Mouse (Mus musculus): ENCODE measurements at regions not wholly inside any gene's neighbourhood (a gene's known extent, or its start where the extent isn't known, plus 50 kb on each side); places are given as distances from the start of the nearest gene placed in this dataset.

GRCm38 (mm10) chr15:67636155-67636554 is 1135.4 kb upstream of the Lrrc6 start:
- Histone ChIP-seq H3K27me3 (ENCODE audit: control insufficient read depth, insufficient read depth, low read length) (no peaks in the 10 kb centered on the region), H3K4me1 (ENCODE audit: control insufficient read depth, insufficient read depth) (no peaks in the 10 kb centered on the region), H3K9ac (replicated peaks; ENCODE audit: low read depth, low read length) (no peak overlapping the region), H3K4me3 (ENCODE audit: low read depth, low read length) (no peak overlapping the region), H3K4me2 (ENCODE audit: low read depth, low read length) (no peak overlapping the region), H3K9me3 (replicated peaks; ENCODE audit: control insufficient read depth, low read length) (no peaks in the 10 kb centered on the region), H3K36me3 (replicated peaks; ENCODE audit: control insufficient read depth, insufficient read depth, low read length) (no peaks in the 10 kb centered on the region), H3K27ac (ENCODE audit: low read depth) (no peak overlapping the region)
- no peak for TF ChIP-seq CTCF (IDR thresholded peaks at IDR 0.05; ENCODE audit: low read depth)
- TF ChIP-seq EP300 (IDR thresholded peaks at IDR 0.05; ENCODE audit: low read depth), result no peak
- 5% methylated on average over 1 of the region's 1 CpGs for WGBS
- no peak for DNase-seq (ENCODE audit: low spot score)
- ATAC-seq (ENCODE audit: insufficient read depth, low read depth), result no peak

DNA sequence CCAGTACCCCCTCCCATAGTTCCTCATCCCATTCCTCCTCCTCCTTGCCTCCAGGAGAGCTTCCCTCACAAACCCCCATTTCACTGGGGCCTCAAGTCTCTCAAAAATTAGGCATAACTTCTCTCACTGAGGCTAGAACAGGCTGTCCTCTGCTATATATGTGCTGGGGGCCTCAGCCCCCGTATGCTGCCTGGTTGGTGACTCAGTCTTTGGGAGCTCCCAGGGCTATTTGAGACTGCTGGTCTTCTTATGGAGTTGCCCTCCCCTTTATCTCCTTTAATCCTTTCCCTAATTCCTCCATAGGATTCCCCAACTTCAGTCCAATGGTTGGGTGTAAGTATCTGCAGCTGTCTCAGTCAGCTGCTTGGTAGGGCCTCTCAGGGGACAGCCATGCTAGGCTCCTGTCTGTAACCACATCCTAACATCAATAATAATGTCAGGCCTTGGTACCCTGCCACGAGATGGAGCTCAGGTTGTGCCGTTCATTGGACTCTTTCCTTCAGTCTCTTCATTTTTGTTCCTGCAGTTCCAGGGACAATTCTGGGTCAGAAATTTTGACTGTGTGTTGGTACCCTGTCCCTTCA is 1126.1 kb upstream of the Lrrc6 start:
- Histone ChIP-seq H3K4me1 (ENCODE audit: control insufficient read depth, insufficient read depth) (no peaks in the 10 kb centered on the region), H3K27me3 (ENCODE audit: control insufficient read depth, insufficient read depth, low read length) (no peaks in the 10 kb centered on the region), H3K9ac (replicated peaks; ENCODE audit: low read depth, low read length) (no peak overlapping the region), H3K9me3 (replicated peaks; ENCODE audit: control insufficient read depth, low read length) (0 out of 2 replicates have a peak, but pooled peaks cover 2% of the 10 kb centered on the region), H3K36me3 (replicated peaks; ENCODE audit: control insufficient read depth, insufficient read depth, low read length) (no peaks in the 10 kb centered on the region), H3K4me3 (ENCODE audit: low read depth, low read length) (no peak overlapping the region), H3K27ac (ENCODE audit: low read depth) (no peak overlapping the region), H3K4me2 (ENCODE audit: low read depth, low read length) (no peak overlapping the region)
- TF ChIP-seq EP300 (IDR thresholded peaks at IDR 0.05; ENCODE audit: low read depth), result no peak
- TF ChIP-seq CTCF (IDR thresholded peaks at IDR 0.05; ENCODE audit: low read depth), result no peak
- DNase-seq (ENCODE audit: low spot score) (no peak), ATAC-seq (ENCODE audit: insufficient read depth, low read depth) (no peak)
- 81% methylated on average over 3 of the region's 3 CpGs for WGBS

- DNase-seq (ENCODE audit: low spot score) (no peak), ATAC-seq (ENCODE audit: insufficient read depth, low read depth) (no peak)
- no peaks in the 10 kb centered on the region for H3K9me3 ChIP-seq (replicated peaks; ENCODE audit: control insufficient read depth, low read length)
- H3K27me3 ChIP-seq (ENCODE audit: control insufficient read depth, insufficient read depth, low read length), result no peaks in the 10 kb centered on the region
- H3K4me1 ChIP-seq (ENCODE audit: control insufficient read depth, insufficient read depth), result no peaks in the 10 kb centered on the region
- H3K4me2 ChIP-seq (ENCODE audit: low read depth, low read length), result no peak overlapping the region
- H3K9ac ChIP-seq (replicated peaks; ENCODE audit: low read depth, low read length), result no peak overlapping the region
- no peaks in the 10 kb centered on the region for H3K36me3 ChIP-seq (replicated peaks; ENCODE audit: control insufficient read depth, insufficient read depth, low read length)
- no peak for TF ChIP-seq CTCF (IDR thresholded peaks at IDR 0.05; ENCODE audit: low read depth)
- TF ChIP-seq EP300 (IDR thresholded peaks at IDR 0.05; ENCODE audit: low read depth), result no peak
- H3K27ac ChIP-seq (ENCODE audit: low read depth), result no peak overlapping the region
- H3K4me3 ChIP-seq (ENCODE audit: low read depth, low read length), result no peak overlapping the region
- 38% methylated on average over 3 of the region's 3 CpGs for WGBS
Observed at GRCm38 (mm10) chr15:67611896-67612295, 1111.2 kb upstream of the Lrrc6 start.

DNA sequence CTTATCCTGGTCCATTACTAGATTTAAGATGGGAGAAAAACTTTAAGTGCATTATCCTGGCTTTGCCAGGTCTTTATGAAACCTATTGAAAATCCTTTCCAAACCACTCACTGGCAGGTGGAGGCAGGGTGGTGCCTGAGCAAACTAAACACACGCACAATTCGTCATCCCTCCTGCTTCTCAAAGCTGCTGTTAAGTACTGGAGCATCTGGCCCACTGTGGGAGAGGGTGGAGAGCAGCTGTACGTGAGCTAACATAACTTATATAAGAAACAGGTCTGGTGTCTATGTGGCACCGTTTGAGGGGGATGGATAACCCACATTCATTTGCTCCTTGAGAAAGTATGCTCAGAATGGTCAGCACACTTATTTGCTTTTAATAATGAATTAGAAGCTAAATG is 1097.7 kb upstream of the Lrrc6 start:
- H3K27ac ChIP-seq (ENCODE audit: low read depth), result no peak overlapping the region
- TF ChIP-seq CTCF (IDR thresholded peaks at IDR 0.05; ENCODE audit: low read depth) (no peak), EP300 (IDR thresholded peaks at IDR 0.05; ENCODE audit: low read depth) (no peak)
- H3K4me2 ChIP-seq (ENCODE audit: low read depth, low read length), result no peak overlapping the region
- ATAC-seq (ENCODE audit: insufficient read depth, low read depth) (no peak), DNase-seq (ENCODE audit: low spot score) (no peak)
- H3K9ac ChIP-seq (replicated peaks; ENCODE audit: low read depth, low read length), result no peak overlapping the region
- no peaks in the 10 kb centered on the region for H3K27me3 ChIP-seq (ENCODE audit: control insufficient read depth, insufficient read depth, low read length)
- WGBS, result 78% methylated on average over 4 of the region's 4 CpGs
- no peaks in the 10 kb centered on the region for H3K9me3 ChIP-seq (replicated peaks; ENCODE audit: control insufficient read depth, low read length)
- no peaks in the 10 kb centered on the region for H3K36me3 ChIP-seq (replicated peaks; ENCODE audit: control insufficient read depth, insufficient read depth, low read length)
- H3K4me3 ChIP-seq (ENCODE audit: low read depth, low read length), result no peak overlapping the region
- no peaks in the 10 kb centered on the region for H3K4me1 ChIP-seq (ENCODE audit: control insufficient read depth, insufficient read depth)

GRCm38 (mm10) chr15:67576581-67576980 is 1075.9 kb upstream of the Lrrc6 start:
- 72% methylated on average over 1 of the region's 1 CpGs for WGBS
- Histone ChIP-seq H3K9ac (replicated peaks; ENCODE audit: low read depth, low read length) (no peak overlapping the region), H3K9me3 (replicated peaks; ENCODE audit: control insufficient read depth, low read length) (no peaks in the 10 kb centered on the region), H3K4me1 (ENCODE audit: control insufficient read depth, insufficient read depth) (no peaks in the 10 kb centered on the region), H3K27ac (ENCODE audit: low read depth) (no peak overlapping the region), H3K36me3 (replicated peaks; ENCODE audit: control insufficient read depth, insufficient read depth, low read length) (no peaks in the 10 kb centered on the region), H3K4me2 (ENCODE audit: low read depth, low read length) (no peak overlapping the region), H3K27me3 (ENCODE audit: control insufficient read depth, insufficient read depth, low read length) (no peaks in the 10 kb centered on the region), H3K4me3 (ENCODE audit: low read depth, low read length) (no peak overlapping the region)
- ATAC-seq (ENCODE audit: insufficient read depth, low read depth) (no peak), DNase-seq (ENCODE audit: low spot score) (no peak)
- no peak for TF ChIP-seq EP300 (IDR thresholded peaks at IDR 0.05; ENCODE audit: low read depth)
- no peak for TF ChIP-seq CTCF (IDR thresholded peaks at IDR 0.05; ENCODE audit: low read depth)

- Histone ChIP-seq H3K36me3 (replicated peaks; ENCODE audit: control insufficient read depth, insufficient read depth, low read length) (no peaks in the 10 kb centered on the region), H3K27me3 (ENCODE audit: control insufficient read depth, insufficient read depth, low read length) (no peaks in the 10 kb centered on the region), H3K9ac (replicated peaks; ENCODE audit: low read depth, low read length) (no peak overlapping the region), H3K4me1 (ENCODE audit: control insufficient read depth, insufficient read depth) (no peaks in the 10 kb centered on the region), H3K27ac (ENCODE audit: low read depth) (no peak overlapping the region), H3K9me3 (replicated peaks; ENCODE audit: control insufficient read depth, low read length) (no peaks in the 10 kb centered on the region), H3K4me3 (ENCODE audit: low read depth, low read length) (no peak overlapping the region), H3K4me2 (ENCODE audit: low read depth, low read length) (no peak overlapping the region)
- TF ChIP-seq EP300 (IDR thresholded peaks at IDR 0.05; ENCODE audit: low read depth) (no peak), CTCF (IDR thresholded peaks at IDR 0.05; ENCODE audit: low read depth) (no peak)
- WGBS, result 28% methylated on average over 1 of the region's 1 CpGs
- ATAC-seq (ENCODE audit: insufficient read depth, low read depth) (no peak), DNase-seq (ENCODE audit: low spot score) (no peak)
Observed at GRCm38 (mm10) chr15:67571614-67572013, 1070.9 kb upstream of the Lrrc6 start.

All from heart, postnatal 0 days (tissue).